In genomic region chr5:107320703-107321102, GRCm38 (mm10) we compare ENCODE assay signal across 7 mouse cellular contexts. TPM values are rescaled to one million over a fixed set of nuclear protein-coding genes. Genes with fewer than 3 reads are reported as not detected.
DNase-seq lines count a peak whose midpoint lies in the region; TF ChIP-seq lines count a peak whose summit lies in the region.

No protein-coding gene starts in this region.

- H3K9me3 ChIP-seq in ES-E14 (ENCODE audit: control insufficient read depth, insufficient read depth, low read depth, low read length): no peaks in the 10 kb centered on the region

- intact Hi-C loops in left cerebral cortex, adult 2 months (cut with DNase I): loop anchor here (1.0 to 2.0 kb wide), 2 partner anchors 330 to 460 kb away; no protein-coding TSS in a partner anchor
- intact Hi-C loops in left cerebral cortex, postnatal 10 days (cut with DNase I): loop anchor here (1.0 to 5.0 kb wide), 2 partner anchors 328 to 460 kb away; no protein-coding TSS in a partner anchor

- H3K4me1 ChIP-seq in ES-E14 (ENCODE audit: control insufficient read depth in 2 of 2, insufficient read depth in 2 of 2, low read length in 2 of 2, poor library complexity in 1 of 2): no peaks in the 10 kb centered on the region

- H3K9ac ChIP-seq in ES-E14 (ENCODE audit: insufficient read depth, low read depth, low read length, poor library complexity, severe bottlenecking): no peak overlapping the region

- TF ChIP-seq CTCF in left cerebral cortex, adult 2 months (IDR thresholded peaks at IDR 0.05): peak; percentile 80

- no peak overlapping the region for H3K4me3 ChIP-seq in left cerebral cortex, adult 2 months
- no peak overlapping the region for H3K4me3 ChIP-seq in ES-E14 (ENCODE audit: insufficient read depth in 1 of 2, low read depth in 1 of 2, low read length in 2 of 2, poor library complexity in 1 of 2, severe bottlenecking in 1 of 2)

- in situ Hi-C loops in ES-E14 (cut with MboI; ENCODE audit: low sequenced_read_pairs in 2 of 2, unreplicated experiment in 2 of 2): loop anchor here (25.0 kb wide), 2 partner anchors 308 to 458 kb away; no protein-coding TSS in a partner anchor

- H3K27ac ChIP-seq in left cerebral cortex, adult 2 months: no peak overlapping the region
- no peak overlapping the region for H3K27ac ChIP-seq in ES-E14 (ENCODE audit: insufficient read depth, low read depth, low read length, poor library complexity, severe bottlenecking)

- no peak for DNase-seq in left cerebral cortex, adult 2 months (ENCODE audit: extremely low spot score in 1 of 2, low spot score in 2 of 2)
- DNase-seq in left cerebral cortex, postnatal 10 days (ENCODE audit: extremely low spot score in 1 of 2, low spot score in 2 of 2): no peak
- no peak for DNase-seq in ES-E14 (ENCODE audit: low read depth, low spot score)
- peak; percentile 8 for DNase-seq in brain, embryonic 18.5 days (ENCODE audit: low read depth, low spot score)
- peak; percentile 41 for DNase-seq in heart, postnatal 4 days
- DNase-seq in skeletal muscle tissue, adult 2 months (ENCODE audit: low read depth, low spot score): peak; percentile 14
- DNase-seq in gastrocnemius, postnatal 4 days (ENCODE audit: low spot score in 2 of 2): no peak

- no peaks in the 10 kb centered on the region for H3K36me3 ChIP-seq in ES-E14 (ENCODE audit: control insufficient read depth, insufficient read depth, low read length, poor library complexity, severe bottlenecking)

TF ChIP-seq in ES-E14, 5 proteins besides CTCF, POLR2A, EP300 and RAD21:
- TF ChIP-seq ZC3H11A (IDR thresholded peaks at IDR 0.05; ENCODE audit: borderline replicate concordance, low read depth, low read length) (peak; percentile 89), ZNF384 (IDR thresholded peaks at IDR 0.05; ENCODE audit: low read depth, low read length) (no peak)

RNA-seq across cellular contexts. Expression of gene Brdt, which starts 10.3 kb away (rescaled TPM):
- total RNA-seq in left cerebral cortex, adult 2 months (2021): 10 to 100 TPM; 13.2 to 17.7 TPM
- total RNA-seq in left cerebral cortex, postnatal 10 days (2021): 10 to 100 TPM; 11.4 to 11.9 TPM
- 0.21 and 2.2 TPM in 2 replicates for total RNA-seq in ES-E14 (2012; rRNA removed)
- total RNA-seq in heart, postnatal 4 days (2021): 1 to 10 TPM; 1.6 to 1.7 TPM
- total RNA-seq in gastrocnemius, postnatal 4 days (2021): 1 to 10 TPM; 5.2 TPM

RNA-seq across cellular contexts. Expression of gene Tgfbr3, which starts 31.3 kb away (rescaled TPM):
- 10 to 100 TPM; 10.8 to 11.3 TPM for total RNA-seq in left cerebral cortex, adult 2 months (2021)
- total RNA-seq in left cerebral cortex, postnatal 10 days (2021): 1 to 10 TPM; 7.2 to 7.7 TPM
- total RNA-seq in ES-E14 (2012; rRNA removed): 1.8 and 3.1 TPM in 2 replicates
- total RNA-seq in heart, postnatal 4 days (2021): 10 to 100 TPM; 28.5 to 28.9 TPM
- 10 to 100 TPM; 57.1 to 57.3 TPM for total RNA-seq in gastrocnemius, postnatal 4 days (2021)

Comparison
In these comparisons a context has a peak if more than half of its experiments do, and no peak if none do; other contexts are left out.
1. DNase-seq: peak in brain, embryonic 18.5 days (single experiment), heart, postnatal 4 days (single experiment) and skeletal muscle tissue, adult 2 months (single experiment); none in left cerebral cortex, adult 2 months (0 of 2), left cerebral cortex, postnatal 10 days (0 of 2), ES-E14 (single experiment) and gastrocnemius, postnatal 4 days (0 of 2).